Mouse (Mus musculus) spleen, adult 2 months (tissue): ENCODE measurements around the gene Stag1. TPM values are rescaled to one million over a fixed set of nuclear protein-coding genes. Genes with fewer than 3 reads are reported as not detected.

Experiments used
- DNase-seq, 2 experiments: peaks; one replicate each; pipeline versions ENCODE4 v3.0.0 to v3.0.0-alpha.2; 2012 to 2021; ENCODE audit warnings: low spot score in 2 of 2, low read depth in 1 of 2
- H3K27ac ChIP-seq: fragments of 200-500 bp; 2 replicates; pipeline ENCODE4 v1.5.1; 2012; ENCODE audit warnings: low read length, inconsistent platforms; ENCODE audit not compliant: insufficient read depth
- H3K27me3 ChIP-seq: fragments of 200-500 bp; 2 replicates; pipeline ENCODE4 v1.6.1; 2012; ENCODE audit warnings: mild to moderate bottlenecking, moderate library complexity, low read length, inconsistent platforms; ENCODE audit not compliant: control insufficient read depth, insufficient read depth
- H3K36me3 ChIP-seq: fragments of 200-500 bp; 2 replicates; pipeline ENCODE4 v1.6.1; 2012; ENCODE audit warnings: mild to moderate bottlenecking, low read length, inconsistent platforms; ENCODE audit not compliant: control insufficient read depth, insufficient read depth
- H3K4me1 ChIP-seq: fragments of 200-500 bp; 2 replicates; pipeline ENCODE4 v1.6.1; 2011; ENCODE audit warnings: inconsistent platforms; ENCODE audit not compliant: control insufficient read depth, insufficient read depth, insufficient read length
- H3K4me3 ChIP-seq: fragments of 200-500 bp; 2 replicates; pipeline ENCODE4 v1.5.1; 2011; ENCODE audit warnings: mild to moderate bottlenecking, inconsistent platforms; ENCODE audit not compliant: insufficient read depth, insufficient read length; ENCODE audit errors: extremely low read depth
- CTCF ChIP-seq: fragments of 200-500 bp; IDR thresholded peaks from 2 replicates; pipeline ENCODE4 v1.5.1; 2011; ENCODE audit warnings: mild to moderate bottlenecking, inconsistent platforms; ENCODE audit not compliant: insufficient read depth, insufficient read length, insufficient replicate concordance; ENCODE audit errors: extremely low read depth
- POLR2A ChIP-seq: fragments of 200-500 bp; IDR thresholded peaks from 2 replicates; pipeline ENCODE4 v1.6.1; 2011; ENCODE audit warnings: low read depth, low read length, inconsistent platforms
- WGBS: fragments of 180-500 bp; shearing (Covaris S2); methylation state at CpG from one replicate; pipeline ENCODE4 v1.1.7; 2018; 5-methylcytosine and 5-hydroxymethylcytosine counted together
- polyA plus RNA-seq: library from polyadenylated mRNA; depleted of rRNA; stranded (reverse); fragments of >200 nt; gene quantifications from 2 replicates; pipeline ENCODE4 v1.2.3, GENCODE M21; 2012

Gene Stag1
- polyA plus RNA-seq, 1 experiment = 2.5 TPM

DNA sequence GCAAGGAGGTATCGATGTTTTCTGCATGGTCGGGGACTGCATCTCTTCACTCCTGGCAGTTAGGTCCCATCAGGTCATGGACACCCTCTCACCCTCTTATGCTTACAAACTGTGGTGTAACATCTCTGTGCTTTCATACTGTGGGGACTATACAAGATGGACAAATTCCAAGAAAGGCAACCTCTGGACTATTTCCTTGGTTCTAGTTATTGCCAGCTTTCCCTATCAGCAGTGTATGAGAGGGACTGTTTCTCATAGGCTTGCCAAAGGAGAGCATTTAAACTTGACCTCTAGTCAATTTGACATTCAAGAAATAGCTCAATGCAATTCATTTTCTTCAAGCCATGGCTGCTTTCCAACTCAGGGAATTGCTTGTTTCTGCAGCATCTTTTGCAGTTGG lies 393.7 kb downstream of the Stag1 start:
- Histone ChIP-seq H3K36me3 (peaks cover 5% of the 10 kb centered on the region), H3K4me3 (no peak overlapping the region), H3K27me3 (no peaks in the 10 kb centered on the region), H3K27ac (no peak overlapping the region), H3K4me1 (no peaks in the 10 kb centered on the region)
- no peak for DNase-seq
- no peak for TF ChIP-seq POLR2A
- TF ChIP-seq CTCF = no peak
- 92% methylated on average over 2 of the region's 2 CpGs for WGBS

DNA sequence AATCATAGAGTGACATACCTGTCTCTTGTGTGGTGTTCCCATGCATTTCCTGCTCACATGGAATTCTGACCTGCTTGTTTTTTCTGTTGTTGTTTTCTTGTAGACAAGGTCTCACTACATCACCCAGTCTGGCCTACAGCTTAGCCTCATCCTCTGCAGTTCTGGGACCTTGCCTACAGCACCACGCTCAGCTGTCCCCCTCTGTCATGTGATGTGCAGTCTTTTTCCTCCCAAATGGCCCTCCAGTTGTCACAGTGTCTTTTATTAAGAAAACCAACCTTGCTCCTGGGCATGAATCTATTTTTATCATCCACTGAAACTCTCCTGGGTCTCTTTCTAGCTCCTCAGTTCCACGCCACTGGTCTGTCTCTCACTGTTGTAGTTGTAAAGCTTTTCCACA lies 394.6 kb downstream of the Stag1 start:
- Histone ChIP-seq H3K27ac (no peak overlapping the region), H3K4me3 (no peak overlapping the region), H3K27me3 (no peaks in the 10 kb centered on the region), H3K4me1 (no peaks in the 10 kb centered on the region), H3K36me3 (peaks cover 5% of the 10 kb centered on the region)
- DNase-seq = no peak
- TF ChIP-seq CTCF (no peak), POLR2A (no peak)
- WGBS = 93% methylated on average over 2 of the region's 2 CpGs

DNA sequence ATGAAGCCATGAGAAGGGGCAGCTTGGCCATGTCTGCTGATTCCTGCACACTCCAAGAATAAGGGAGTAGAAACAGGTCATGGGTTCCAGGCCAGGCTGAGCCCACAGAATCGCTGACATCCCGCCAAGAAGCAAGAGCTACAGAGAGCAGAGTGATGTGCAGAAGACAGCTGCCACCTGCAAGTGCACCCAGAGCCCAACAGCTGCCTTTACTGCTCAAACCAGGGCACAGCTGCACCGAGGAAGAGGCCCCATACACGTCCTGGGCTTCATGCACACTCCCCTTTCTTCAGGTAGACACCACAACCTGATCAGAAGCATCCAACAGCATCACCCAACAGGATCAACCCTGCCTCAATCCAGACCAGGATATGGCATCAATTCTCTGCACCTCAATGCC lies 396.3 kb downstream of the Stag1 start:
- DNase-seq = no peak
- no peaks in the 10 kb centered on the region for H3K27me3 ChIP-seq
- peaks cover 3% of the 10 kb centered on the region; the same call in 1 of the 2 replicates for H3K36me3 ChIP-seq
- no peaks in the 10 kb centered on the region for H3K4me1 ChIP-seq
- 78% methylated on average over 4 of the region's 4 CpGs for WGBS
- TF ChIP-seq CTCF (no peak), POLR2A (no peak)
- H3K4me3 ChIP-seq = no peak overlapping the region
- no peak overlapping the region for H3K27ac ChIP-seq

DNA sequence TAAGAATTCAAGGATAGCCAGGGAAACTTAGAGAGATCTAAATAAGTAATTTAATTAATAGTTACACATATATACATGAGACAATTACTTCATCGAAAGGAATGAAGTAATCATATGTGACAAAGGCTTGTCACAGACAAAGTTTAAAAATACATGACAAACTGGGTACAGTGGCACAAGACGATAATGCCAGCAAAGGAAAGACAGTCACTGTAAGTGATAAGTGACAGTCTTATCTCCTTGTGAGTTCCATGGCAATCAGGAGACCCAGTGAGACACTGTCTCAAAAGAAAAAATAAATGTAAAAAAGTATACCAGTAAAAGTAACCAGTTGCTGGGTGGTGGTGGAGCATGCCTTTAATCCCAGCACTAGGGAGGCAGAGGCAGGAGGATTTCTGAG lies 399.5 kb downstream of the Stag1 start:
- H3K36me3 ChIP-seq = peaks cover 2% of the 10 kb centered on the region; the same call in 1 of the 2 replicates
- no peak for DNase-seq
- H3K27ac ChIP-seq = no peak overlapping the region
- WGBS = 82% methylated on average over 2 of the region's 2 CpGs
- H3K27me3 ChIP-seq = no peaks in the 10 kb centered on the region
- no peak overlapping the region for H3K4me3 ChIP-seq
- no peak for TF ChIP-seq POLR2A
- no peak for TF ChIP-seq CTCF
- H3K4me1 ChIP-seq = no peaks in the 10 kb centered on the region

DNA sequence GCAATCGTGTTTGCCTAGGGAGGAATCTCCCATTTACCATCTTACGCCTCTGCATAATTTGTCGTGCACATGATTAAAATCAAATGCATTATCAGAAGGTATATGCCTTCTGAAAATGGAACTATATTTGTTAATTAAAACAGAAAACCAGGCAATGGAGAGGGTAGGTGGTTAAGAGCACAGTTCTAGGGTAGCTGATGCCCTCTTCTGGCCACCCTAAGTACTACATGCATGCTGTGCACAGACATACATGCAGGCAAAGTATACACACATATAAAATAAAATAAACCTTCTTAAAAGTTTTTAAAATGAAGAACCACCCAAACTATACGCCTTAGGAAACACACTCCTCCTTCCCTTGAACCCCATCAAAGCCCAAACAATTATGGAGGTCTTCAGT lies 404.5 kb downstream of the Stag1 start:
- H3K27ac ChIP-seq = no peak overlapping the region
- no peak for TF ChIP-seq CTCF
- TF ChIP-seq POLR2A = no peak
- H3K27me3 ChIP-seq = no peaks in the 10 kb centered on the region
- no peaks in the 10 kb centered on the region for H3K4me1 ChIP-seq
- DNase-seq = no peak
- H3K4me3 ChIP-seq = no peak overlapping the region
- no peaks in the 10 kb centered on the region for H3K36me3 ChIP-seq
- 97% methylated on average over 4 of the region's 4 CpGs for WGBS

DNA sequence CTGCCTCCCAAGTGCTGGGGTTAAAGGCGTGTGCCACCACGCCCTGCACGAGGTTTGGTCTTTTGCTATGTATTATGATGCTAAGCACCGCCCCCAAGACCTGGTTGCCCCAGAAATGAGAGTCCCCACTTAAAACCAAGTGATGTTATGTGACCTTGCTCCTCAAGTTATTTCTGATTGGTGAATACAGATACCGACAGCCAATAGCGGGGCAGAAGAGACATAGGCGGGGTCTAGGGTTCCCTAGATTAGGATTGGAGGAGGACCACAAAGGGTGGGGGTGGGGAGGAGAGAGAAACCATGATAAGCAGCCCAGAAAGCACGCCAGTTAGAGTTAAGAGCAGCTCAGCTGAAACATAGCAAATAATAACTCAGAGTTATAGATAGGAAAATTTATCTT lies 405.2 kb downstream of the Stag1 start:
- H3K27ac ChIP-seq = no peak overlapping the region
- no peaks in the 10 kb centered on the region for H3K27me3 ChIP-seq
- WGBS = 94% methylated on average over 8 of the region's 8 CpGs
- no peak overlapping the region for H3K4me3 ChIP-seq
- H3K36me3 ChIP-seq = no peaks in the 10 kb centered on the region
- no peak for DNase-seq
- no peaks in the 10 kb centered on the region for H3K4me1 ChIP-seq
- TF ChIP-seq CTCF (no peak), POLR2A (no peak)

DNA sequence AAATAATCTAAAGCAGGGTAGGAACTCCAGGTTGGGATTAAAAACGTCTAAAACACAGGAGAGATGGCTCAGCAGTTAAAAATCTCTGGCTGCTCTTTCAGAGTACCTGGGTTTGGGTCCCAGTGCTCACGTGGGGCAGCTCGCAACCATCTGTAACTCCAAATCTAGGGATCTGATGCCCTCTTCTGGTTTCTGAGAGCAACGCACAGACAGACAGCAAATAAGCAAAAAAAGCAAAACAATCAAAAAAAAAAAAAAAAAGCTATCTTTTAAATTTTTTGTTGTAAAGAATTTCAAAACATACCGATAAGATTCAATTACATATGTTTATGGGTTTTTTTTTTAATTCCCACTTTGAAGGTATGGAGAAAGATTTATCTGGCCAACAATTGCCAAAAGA lies 405.7 kb downstream of the Stag1 start:
- WGBS = 96% methylated on average over 5 of the region's 5 CpGs
- TF ChIP-seq POLR2A (no peak), CTCF (no peak)
- DNase-seq = no peak

More for the DNA sequence above, 405.7 kb downstream of the Stag1 start:
- Histone ChIP-seq H3K36me3 (no peaks in the 10 kb centered on the region), H3K27me3 (no peaks in the 10 kb centered on the region), H3K27ac (no peak overlapping the region), H3K4me3 (no peak overlapping the region), H3K4me1 (no peaks in the 10 kb centered on the region)
